Mouse (Mus musculus) liver, postnatal 0 days (tissue): ENCODE measurements around the gene Rnf5.

Source experiments
- CTCF ChIP-seq: sonication (generic); IDR thresholded peaks from 2 replicates; pipeline ENCODE4 v1.5.1; 2016; ENCODE audit warnings: antibody characterized with exemption, low read depth
- EP300 ChIP-seq: IDR thresholded peaks from 2 replicates; pipeline ENCODE4 v1.6.1; 2016; ENCODE audit warnings: antibody characterized with exemption, low read depth, mild to moderate bottlenecking

- TF ChIP-seq CTCF (no peak), EP300 (no peak)
Observed at GRCm38 (mm10) chr17:34591029-34591993, 12.2 kb downstream of the Rnf5 start, which contains the start of gene Pbx2.
